Mouse (Mus musculus) hindbrain, embryonic 16.5 days (tissue): ENCODE measurements around the gene Enc1. TPM values are rescaled to one million over a fixed set of nuclear protein-coding genes. Genes with fewer than 3 reads are reported as not detected.
A peak's percentile ranks its signal among the peaks of the same experiment; 100 is the strongest.

ENCODE experiments used
- ATAC-seq: fragments of 200-750 bp; cut with Nextera tagmentation; 2 replicates; pipeline ENCODE4 v1.8.0; 2017; ENCODE audit warnings: moderate TSS enrichment, moderate library complexity
- H3K27ac ChIP-seq: fragments of 300-500 bp; sonication (generic); 2 replicates; pipeline ENCODE4 v1.5.1; 2014; ENCODE audit warnings: low read depth, mild to moderate bottlenecking, control low read depth, low read length, moderate library complexity
- H3K27me3 ChIP-seq: fragments of 300-500 bp; sonication (generic); replicated peaks from 2 replicates; pipeline ENCODE4 v1.6.1; 2014; ENCODE audit warnings: low read length; ENCODE audit not compliant: control insufficient read depth, insufficient read depth
- H3K36me3 ChIP-seq: fragments of 300-500 bp; sonication (generic); 2 replicates; pipeline ENCODE4 v1.6.1; 2014; ENCODE audit warnings: mild to moderate bottlenecking, low read length, moderate library complexity, mixed read lengths; ENCODE audit not compliant: control insufficient read depth, insufficient read depth
- H3K4me1 ChIP-seq: fragments of 300-500 bp; sonication (generic); 2 replicates; pipeline ENCODE4 v1.6.1; 2014; ENCODE audit warnings: low read depth, low read length; ENCODE audit not compliant: control insufficient read depth, insufficient read depth
- H3K4me2 ChIP-seq: fragments of 300-500 bp; sonication (generic); 2 replicates; pipeline ENCODE4 v1.6.1; 2014; ENCODE audit warnings: mild to moderate bottlenecking, low read length, control low read depth, moderate library complexity
- H3K4me3 ChIP-seq: fragments of 300-500 bp; sonication (generic); 2 replicates; pipeline ENCODE4 v1.5.1; 2014; ENCODE audit warnings: mild to moderate bottlenecking, low read length, control low read depth, moderate library complexity
- H3K9ac ChIP-seq: fragments of 300-500 bp; sonication (generic); 2 replicates; pipeline ENCODE4 v1.6.1; 2014; ENCODE audit warnings: low read depth, mild to moderate bottlenecking, control low read depth, low read length, moderate library complexity
- H3K9me3 ChIP-seq: fragments of 300-500 bp; sonication (generic); 2 replicates; pipeline ENCODE4 v1.6.1; 2014; ENCODE audit warnings: mild to moderate bottlenecking, low read length, moderate library complexity; ENCODE audit not compliant: control insufficient read depth
- WGBS: fragments of 180-500 bp; shearing (Covaris S2); extraction: QIAGEN DNeasy Blood & Tissue Kit; methylation state at CpG from one replicate; pipeline ENCODE4 v1.1.7; 2014; 5-methylcytosine and 5-hydroxymethylcytosine counted together
- polyA plus RNA-seq: library from polyadenylated mRNA; unstranded; fragments of >200 nt; fragmentation: Nextera tagmentation; extraction: Ambion mirVana; gene quantifications from 2 replicates; pipeline ENCODE4 v1.2.1, GENCODE M21; 2015

The Enc1 gene
- polyA plus RNA-seq, 1 experiment from 2014 or later: 66.3 TPM

GRCm38 (mm10) chr13:97253418-97253981 lies 12.6 kb downstream of the Enc1 start:
- H3K36me3 ChIP-seq: peaks cover 7% of the 10 kb centered on the region
- no peaks in the 10 kb centered on the region for H3K27me3 ChIP-seq
- ATAC-seq: peak; percentile 34; the same call in 1 of the 2 replicates
- no peaks in the 10 kb centered on the region for H3K9me3 ChIP-seq
- no peak overlapping the region for H3K9ac ChIP-seq
- H3K4me3 ChIP-seq: no peak overlapping the region
- H3K4me1 ChIP-seq: peaks cover 44% of the 10 kb centered on the region
- no peak overlapping the region for H3K4me2 ChIP-seq
- H3K27ac ChIP-seq: peak overlapping the region; percentile 14; the same call in 1 of the 2 replicates
- 37% methylated on average over 6 of the region's 6 CpGs for WGBS

GRCm38 (mm10) chr13:97253994-97254393 lies 13.1 kb downstream of the Enc1 start:
- H3K4me1 ChIP-seq: peaks cover 39% of the 10 kb centered on the region
- H3K9me3 ChIP-seq: no peaks in the 10 kb centered on the region
- no peak overlapping the region for H3K4me2 ChIP-seq
- no peak overlapping the region for H3K4me3 ChIP-seq
- ATAC-seq: no peak
- WGBS: 87% methylated on average over 5 of the region's 5 CpGs
- no peaks in the 10 kb centered on the region for H3K27me3 ChIP-seq
- no peak overlapping the region for H3K9ac ChIP-seq
- peaks cover 7% of the 10 kb centered on the region; the same call in 1 of the 2 replicates for H3K36me3 ChIP-seq
- H3K27ac ChIP-seq: no peak overlapping the region

GRCm38 (mm10) chr13:97254564-97255164 lies 13.8 kb downstream of the Enc1 start:
- peaks cover 32% of the 10 kb centered on the region for H3K4me1 ChIP-seq
- WGBS: 73% methylated on average over 10 of the region's 10 CpGs

GRCm38 (mm10) chr13:97255976-97256848 lies 15.3 kb downstream of the Enc1 start:
- peak overlapping the region; percentile 49; the same call in 1 of the 2 replicates for H3K27ac ChIP-seq
- peaks cover 19% of the 10 kb centered on the region for H3K4me1 ChIP-seq
- no peaks in the 10 kb centered on the region for H3K27me3 ChIP-seq
- 0 out of 2 replicates have a peak, but pooled peaks cover 4% of the 10 kb centered on the region for H3K36me3 ChIP-seq
- H3K4me3 ChIP-seq: no peak overlapping the region
- 28% methylated on average over 6 of the region's 6 CpGs for WGBS
- no peaks in the 10 kb centered on the region for H3K9me3 ChIP-seq
- no peak overlapping the region; the same call in 1 of the 2 replicates for H3K4me2 ChIP-seq
- no peak overlapping the region for H3K9ac ChIP-seq
- ATAC-seq: 0 out of 2 replicates have a peak, but pooled peaks have one; percentile 48

More at GRCm38 (mm10) chr13:97254564-97255164, 13.8 kb downstream of the Enc1 start:
- no peak overlapping the region for H3K4me3 ChIP-seq
- no peak overlapping the region for H3K4me2 ChIP-seq
- no peak for ATAC-seq
- no peaks in the 10 kb centered on the region for H3K9me3 ChIP-seq
- H3K27ac ChIP-seq: no peak overlapping the region
- peaks cover 7% of the 10 kb centered on the region; the same call in 1 of the 2 replicates for H3K36me3 ChIP-seq
- H3K9ac ChIP-seq: no peak overlapping the region
- no peaks in the 10 kb centered on the region for H3K27me3 ChIP-seq

GRCm38 (mm10) chr13:97256849-97257379 lies 16.0 kb downstream of the Enc1 start:
- Histone ChIP-seq H3K9ac (no peak overlapping the region), H3K36me3 (0 out of 2 replicates have a peak, but pooled peaks cover 2% of the 10 kb centered on the region), H3K9me3 (no peaks in the 10 kb centered on the region), H3K4me3 (no peak overlapping the region), H3K27ac (no peak overlapping the region; the same call in 1 of the 2 replicates), H3K27me3 (no peaks in the 10 kb centered on the region), H3K4me1 (peaks cover 19% of the 10 kb centered on the region), H3K4me2 (no peak overlapping the region; the same call in 1 of the 2 replicates)
- no peak for ATAC-seq
- 32% methylated on average over 12 of the region's 12 CpGs for WGBS

GRCm38 (mm10) chr13:97259271-97259670 lies 18.4 kb downstream of the Enc1 start:
- no peak overlapping the region for H3K4me2 ChIP-seq
- ATAC-seq: no peak
- no peak overlapping the region for H3K27ac ChIP-seq
- H3K4me3 ChIP-seq: no peak overlapping the region
- H3K36me3 ChIP-seq: no peaks in the 10 kb centered on the region
- WGBS: 64% methylated on average over 16 of the region's 16 CpGs
- no peaks in the 10 kb centered on the region for H3K9me3 ChIP-seq
- no peaks in the 10 kb centered on the region for H3K27me3 ChIP-seq
- H3K9ac ChIP-seq: no peak overlapping the region
- peaks cover 9% of the 10 kb centered on the region for H3K4me1 ChIP-seq

- 29% methylated on average over 8 of the region's 8 CpGs for WGBS
- H3K27ac ChIP-seq: no peak overlapping the region
- H3K36me3 ChIP-seq: no peaks in the 10 kb centered on the region
- no peak overlapping the region for H3K4me2 ChIP-seq
- H3K4me3 ChIP-seq: no peak overlapping the region
- no peaks in the 10 kb centered on the region for H3K27me3 ChIP-seq
- peaks cover 9% of the 10 kb centered on the region for H3K4me1 ChIP-seq
- no peak for ATAC-seq
- H3K9me3 ChIP-seq: no peaks in the 10 kb centered on the region
- H3K9ac ChIP-seq: no peak overlapping the region
Observed at GRCm38 (mm10) chr13:97260456-97261180, 19.7 kb downstream of the Enc1 start.

GRCm38 (mm10) chr13:97261549-97261948 lies 20.6 kb downstream of the Enc1 start:
- no peak overlapping the region for H3K9ac ChIP-seq
- WGBS: 44% methylated on average over 8 of the region's 8 CpGs
- ATAC-seq: no peak

More at GRCm38 (mm10) chr13:97261549-97261948, 20.6 kb downstream of the Enc1 start:
- Histone ChIP-seq H3K27me3 (no peaks in the 10 kb centered on the region), H3K4me1 (peaks cover 6% of the 10 kb centered on the region), H3K36me3 (no peaks in the 10 kb centered on the region), H3K4me2 (no peak overlapping the region), H3K9me3 (no peaks in the 10 kb centered on the region), H3K27ac (no peak overlapping the region), H3K4me3 (no peak overlapping the region)
